Mouse (Mus musculus) MN1 (cell line): ENCODE results near the gene Cdk2ap2.
"Not testable (repeated sequence)": the region's sequence is repeated elsewhere in the genome, so short reads cannot be mapped to it uniquely, and the experiment has no call there.

ENCODE experiments used
- DNase-seq: peaks from one replicate; pipeline ENCODE4 v3.0.0-alpha.2; 2016; ENCODE audit warnings: low spot score

The Cdk2ap2 gene

GRCm38 (mm10) chr19:4068242-4068641 lies 28.7 kb upstream of the Cdk2ap2 start:
- DNase-seq: not testable (repeated sequence)

GRCm38 (mm10) chr19:4068717-4069410 lies 28.1 kb upstream of the Cdk2ap2 start:
- no peak for DNase-seq

GRCm38 (mm10) chr19:4070311-4070710 lies 26.7 kb upstream of the Cdk2ap2 start:
- DNase-seq: no peak

GRCm38 (mm10) chr19:4070756-4071155 lies 26.2 kb upstream of the Cdk2ap2 start:
- no peak for DNase-seq

GRCm38 (mm10) chr19:4071406-4071805 lies 25.6 kb upstream of the Cdk2ap2 start:
- no peak for DNase-seq

GRCm38 (mm10) chr19:4072706-4073424 lies 24.1 kb upstream of the Cdk2ap2 start:
- DNase-seq: no peak

GRCm38 (mm10) chr19:4075531-4075930 lies 21.5 kb upstream of the Cdk2ap2 start:
- DNase-seq: no peak

GRCm38 (mm10) chr19:4079594-4079993 lies 17.4 kb upstream of the Cdk2ap2 start:
- DNase-seq: no peak

GRCm38 (mm10) chr19:4080511-4081009 lies 16.4 kb upstream of the Cdk2ap2 start:
- DNase-seq: no peak

GRCm38 (mm10) chr19:4081394-4081793 lies 15.6 kb upstream of the Cdk2ap2 start, which contains the start of gene Cabp2:
Cabp2 (plus strand) TSS chr19:4081578.
- DNase-seq: no peak

GRCm38 (mm10) chr19:4082219-4082965 lies 14.6 kb upstream of the Cdk2ap2 start:
- no peak for DNase-seq

- DNase-seq: no peak
These were observed 13.7 kb upstream of the Cdk2ap2 start for GRCm38 (mm10) chr19:4083316-4083715.

GRCm38 (mm10) chr19:4083826-4084225 lies 13.2 kb upstream of the Cdk2ap2 start:
- no peak for DNase-seq

GRCm38 (mm10) chr19:4084984-4085383 lies 12.0 kb upstream of the Cdk2ap2 start:
- DNase-seq: no peak

- DNase-seq: no peak
These were observed 10.8 kb upstream of the Cdk2ap2 start for GRCm38 (mm10) chr19:4086156-4086555.

- no peak for DNase-seq
These were observed 9.9 kb upstream of the Cdk2ap2 start for GRCm38 (mm10) chr19:4087090-4087489.

GRCm38 (mm10) chr19:4088146-4088545 lies 8.8 kb upstream of the Cdk2ap2 start:
- DNase-seq: no peak

- no peak for DNase-seq
These were observed 7.9 kb upstream of the Cdk2ap2 start for GRCm38 (mm10) chr19:4089128-4089527.

GRCm38 (mm10) chr19:4090446-4090845 lies 6.5 kb upstream of the Cdk2ap2 start:
- DNase-seq: no peak

- no peak for DNase-seq
These were observed 5.6 kb upstream of the Cdk2ap2 start for GRCm38 (mm10) chr19:4091383-4091782.

GRCm38 (mm10) chr19:4092750-4093149 lies 4.2 kb upstream of the Cdk2ap2 start:
- no peak for DNase-seq

GRCm38 (mm10) chr19:4093772-4094171 lies 3.2 kb upstream of the Cdk2ap2 start:
- no peak for DNase-seq

GRCm38 (mm10) chr19:4094348-4094747 lies 2.6 kb upstream of the Cdk2ap2 start:
- DNase-seq: no peak
